Mouse (Mus musculus) liver, embryonic 15.5 days (tissue): ENCODE measurements around the gene Depdc5. TPM values are rescaled to one million over a fixed set of nuclear protein-coding genes. Genes with fewer than 3 reads are reported as not detected.
"Not testable (repeated sequence)": the region's sequence is repeated elsewhere in the genome, so short reads cannot be mapped to it uniquely, and the experiment has no call there.

Experiments
- ATAC-seq: fragments of 200-750 bp; cut with Nextera tagmentation; 2 replicates; pipeline ENCODE4 v1.8.0; 2017; ENCODE audit warnings: moderate number of reproducible peaks, mild to moderate bottlenecking, moderate library complexity; ENCODE audit not compliant: insufficient read depth
- H3K27ac ChIP-seq: fragments of 300-500 bp; sonication (generic); replicated peaks from 2 replicates; pipeline ENCODE4 v1.5.1; 2015; ENCODE audit warnings: mild to moderate bottlenecking, inconsistent platforms
- H3K27me3 ChIP-seq: fragments of 300-500 bp; sonication (generic); 2 replicates; pipeline ENCODE4 v1.6.1; 2015; ENCODE audit warnings: mild to moderate bottlenecking, inconsistent platforms
- H3K36me3 ChIP-seq: fragments of 300-500 bp; sonication (generic); replicated peaks from 2 replicates; pipeline ENCODE4 v1.6.1; 2015; ENCODE audit warnings: moderate library complexity, mild to moderate bottlenecking, inconsistent platforms
- H3K4me1 ChIP-seq: fragments of 300-500 bp; sonication (generic); replicated peaks from 2 replicates; pipeline ENCODE4 v1.6.1; 2015; ENCODE audit warnings: inconsistent platforms
- H3K4me2 ChIP-seq: fragments of 300-500 bp; sonication (generic); 2 replicates; pipeline ENCODE4 v1.6.1; 2015; ENCODE audit warnings: moderate library complexity, mild to moderate bottlenecking, inconsistent platforms
- H3K4me3 ChIP-seq: fragments of 300-500 bp; sonication (generic); replicated peaks from 2 replicates; pipeline ENCODE4 v1.5.1; 2015; ENCODE audit warnings: mild to moderate bottlenecking, inconsistent platforms
- H3K9ac ChIP-seq: fragments of 300-500 bp; sonication (generic); 2 replicates; pipeline ENCODE4 v1.6.1; 2015; ENCODE audit warnings: moderate library complexity, mild to moderate bottlenecking, inconsistent platforms
- H3K9me3 ChIP-seq: fragments of 300-500 bp; sonication (generic); replicated peaks from 2 replicates; pipeline ENCODE4 v1.6.1; 2016; ENCODE audit warnings: inconsistent platforms
- WGBS: fragments of 180-500 bp; shearing (Covaris S2); methylation state at CpG from one replicate; pipeline ENCODE4 v1.1.7; 2015; ENCODE audit warnings: mixed read lengths; ENCODE audit not compliant: insufficient replicate concordance; 5-methylcytosine and 5-hydroxymethylcytosine counted together
- polyA plus RNA-seq: library from polyadenylated mRNA; unstranded; fragments of >200 nt; fragmentation: Nextera tagmentation; extraction: Ambion mirVana; gene quantifications from 2 replicates; pipeline ENCODE4 v1.2.1, GENCODE M21; 2015

Gene Depdc5
- 6.4 and 8.0 TPM in 2 replicates for polyA plus RNA-seq

DNA sequence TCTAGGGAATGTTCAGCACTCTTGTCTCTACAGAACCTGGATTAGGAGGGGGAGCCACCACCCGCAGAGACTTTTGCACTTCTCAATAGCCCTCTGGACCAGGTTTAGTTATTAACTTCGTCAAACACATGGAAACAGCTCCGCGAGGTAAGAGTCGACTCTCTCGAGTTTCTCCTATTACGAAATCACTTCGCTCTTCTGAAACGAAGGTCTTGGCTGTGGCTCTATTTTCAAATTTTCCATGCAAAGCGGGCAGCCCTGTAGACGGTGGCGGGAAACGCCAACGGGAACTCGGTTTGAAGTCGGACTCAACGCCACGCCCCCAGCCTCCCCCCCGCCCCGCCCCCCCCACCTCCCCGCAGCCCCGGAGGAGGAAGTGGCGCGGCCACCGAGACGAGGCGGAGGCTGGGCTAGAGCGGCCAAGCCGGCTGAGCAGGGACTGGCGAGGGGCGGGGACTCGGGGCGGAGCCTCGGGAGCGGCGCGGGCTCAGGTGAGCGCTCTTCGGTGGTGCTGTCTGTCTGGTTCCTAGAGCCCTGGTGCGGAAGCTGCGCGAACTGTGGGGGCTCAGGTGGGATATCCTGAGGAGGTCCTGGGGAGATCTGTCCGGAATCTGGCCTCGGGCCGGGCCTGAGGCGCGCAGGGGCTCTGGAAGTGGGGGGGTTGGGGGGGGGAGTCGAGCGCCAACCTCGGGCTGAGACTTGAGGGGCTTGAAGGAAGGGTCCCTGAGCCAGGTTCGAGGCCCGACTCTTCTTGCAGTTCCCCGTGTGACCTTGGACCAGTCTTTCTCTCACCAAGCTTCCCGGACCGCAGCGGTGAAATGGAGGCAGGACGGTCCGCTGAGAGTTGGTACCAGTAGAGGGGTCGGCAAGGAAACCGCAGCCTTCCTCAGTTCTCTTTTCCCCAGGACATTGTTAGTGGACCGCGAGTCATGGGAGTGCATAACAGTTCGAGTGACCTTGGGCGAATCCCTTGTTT is at the start of gene Depdc5:
Depdc5 (plus strand) TSS at position 449 of the 976 bp plus-strand sequence.
- Histone ChIP-seq H3K9me3 (no peaks in the 10 kb centered on the region), H3K27me3 (no peaks in the 10 kb centered on the region), H3K36me3 (peaks cover 14% of the 10 kb centered on the region), H3K4me1 (peaks cover 24% of the 10 kb centered on the region), H3K27ac (peak within 1 kb of the TSS; percentile 86), H3K4me2 (peak within 1 kb of the TSS; percentile 89), H3K9ac (peak within 1 kb of the TSS; percentile 89), H3K4me3 (peak within 1 kb of the TSS; percentile 81)
- ATAC-seq: peak; percentile 99
- WGBS: under 1% methylated on average over 62 of the region's 64 CpGs

DNA sequence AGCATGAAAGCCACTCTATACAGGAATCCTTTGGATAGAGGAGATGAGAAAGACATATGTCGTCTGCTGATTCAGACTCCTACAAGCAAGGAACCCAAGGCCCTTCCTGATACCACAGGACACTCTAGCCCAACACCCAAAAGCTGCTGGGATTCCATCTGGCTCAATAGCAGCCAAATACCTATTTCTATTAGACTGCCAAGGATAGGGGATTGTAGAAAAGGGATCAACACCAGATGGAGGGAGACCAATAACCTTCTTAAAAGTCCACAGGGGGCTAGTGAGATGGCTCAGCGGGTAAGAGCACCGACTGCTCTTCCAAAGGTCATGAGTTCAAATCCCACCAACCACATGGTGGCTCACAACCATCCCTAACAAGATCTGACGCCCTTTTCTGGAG is 48.1 kb upstream of the Depdc5 start:
- 89% methylated on average over 4 of the region's 4 CpGs for WGBS
- Histone ChIP-seq H3K27me3 (no peaks in the 10 kb centered on the region), H3K4me3 (no peak overlapping the region), H3K9ac (no peak overlapping the region), H3K36me3 (peaks cover 78% of the 10 kb centered on the region), H3K27ac (no peak overlapping the region), H3K9me3 (no peaks in the 10 kb centered on the region), H3K4me1 (no peaks in the 10 kb centered on the region), H3K4me2 (no peak overlapping the region)
- no peak for ATAC-seq

DNA sequence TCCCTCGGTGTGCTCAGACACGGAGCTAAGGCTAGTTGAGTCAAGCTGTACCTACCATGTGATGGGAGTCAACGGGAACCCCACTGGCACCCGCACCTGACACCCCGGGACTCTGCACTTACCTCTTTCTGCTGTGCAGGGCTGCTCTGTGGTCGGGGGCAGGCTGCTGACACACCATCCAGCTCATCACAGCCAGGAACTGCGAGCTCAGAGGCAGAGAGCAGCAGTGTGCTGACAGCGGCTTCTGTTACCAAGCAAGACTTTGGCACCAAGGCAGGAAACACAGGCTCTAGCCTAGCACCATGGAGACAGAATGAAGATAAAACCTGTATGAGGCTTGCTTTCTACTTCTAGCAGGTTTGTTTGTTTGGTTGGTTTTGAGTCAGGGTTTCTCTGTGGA is 43.0 kb upstream of the Depdc5 start:
- H3K36me3 ChIP-seq: peaks cover 75% of the 10 kb centered on the region
- H3K4me3 ChIP-seq: no peak overlapping the region
- no peaks in the 10 kb centered on the region for H3K4me1 ChIP-seq
- no peaks in the 10 kb centered on the region for H3K27me3 ChIP-seq
- 87% methylated on average over 8 of the region's 8 CpGs for WGBS
- no peak overlapping the region for H3K27ac ChIP-seq
- ATAC-seq: no peak
- no peak overlapping the region for H3K9ac ChIP-seq
- no peaks in the 10 kb centered on the region for H3K9me3 ChIP-seq
- H3K4me2 ChIP-seq: no peak overlapping the region

DNA sequence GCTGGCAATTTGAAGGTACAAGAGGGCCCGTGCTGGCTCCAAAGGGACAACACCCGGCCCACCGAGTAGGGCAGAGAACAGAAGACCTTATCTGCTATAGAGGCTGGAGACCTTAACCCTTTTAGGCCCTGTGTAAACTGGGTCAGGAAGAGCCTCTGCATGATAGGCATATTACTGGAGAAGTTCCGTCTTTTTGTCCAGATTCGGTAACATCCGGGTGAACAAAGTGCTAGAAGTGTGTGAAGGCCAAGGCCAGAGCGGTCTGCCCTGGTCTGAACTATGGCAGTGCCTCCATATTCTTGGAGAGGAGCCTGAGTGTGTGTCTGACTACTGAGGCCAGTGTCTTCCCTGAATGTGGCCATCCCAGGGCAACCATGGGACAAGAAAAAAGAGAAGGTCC is 36.5 kb upstream of the Depdc5 start, which contains the start of gene Gm20671:
Gm20671 (minus strand) TSS at position 101 of the 400 bp plus-strand sequence.
- 81% methylated on average over 7 of the region's 7 CpGs for WGBS
- no peaks in the 10 kb centered on the region for H3K27me3 ChIP-seq
- ATAC-seq: no peak
- H3K9ac ChIP-seq: no peak within 1 kb of the TSS
- H3K4me2 ChIP-seq: no peak within 1 kb of the TSS
- no peak within 1 kb of the TSS for H3K4me3 ChIP-seq
- no peak within 1 kb of the TSS for H3K27ac ChIP-seq
- H3K4me1 ChIP-seq: no peaks in the 10 kb centered on the region
- peaks cover 78% of the 10 kb centered on the region for H3K36me3 ChIP-seq
- no peaks in the 10 kb centered on the region for H3K9me3 ChIP-seq

DNA sequence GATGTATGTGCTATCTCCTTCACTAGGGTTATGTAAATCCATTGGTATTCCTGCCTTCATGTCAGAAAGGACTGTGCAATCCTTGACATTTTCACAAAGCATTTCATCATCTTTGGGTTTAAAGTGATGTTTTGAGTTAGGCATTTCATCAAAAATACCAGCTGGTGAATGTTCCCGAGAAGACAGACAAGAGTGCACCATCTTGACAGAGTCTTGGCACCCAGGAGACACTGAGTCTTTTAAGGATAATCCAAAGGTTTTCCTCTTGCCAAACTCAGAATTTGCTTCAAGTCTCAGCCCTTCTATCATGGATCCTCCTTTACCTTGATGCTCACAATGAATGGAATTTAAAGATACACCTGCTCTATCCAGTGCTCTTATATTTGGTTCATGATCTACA is 34.7 kb upstream of the Depdc5 start:
- 67% methylated on average over 1 of the region's 1 CpGs for WGBS
- peaks cover 79% of the 10 kb centered on the region for H3K36me3 ChIP-seq
- ATAC-seq, H3K27me3 ChIP-seq, H3K27ac ChIP-seq, H3K9ac ChIP-seq, H3K4me1 ChIP-seq, H3K4me2 ChIP-seq, H3K4me3 ChIP-seq, H3K9me3 ChIP-seq: not testable (repeated sequence)

DNA sequence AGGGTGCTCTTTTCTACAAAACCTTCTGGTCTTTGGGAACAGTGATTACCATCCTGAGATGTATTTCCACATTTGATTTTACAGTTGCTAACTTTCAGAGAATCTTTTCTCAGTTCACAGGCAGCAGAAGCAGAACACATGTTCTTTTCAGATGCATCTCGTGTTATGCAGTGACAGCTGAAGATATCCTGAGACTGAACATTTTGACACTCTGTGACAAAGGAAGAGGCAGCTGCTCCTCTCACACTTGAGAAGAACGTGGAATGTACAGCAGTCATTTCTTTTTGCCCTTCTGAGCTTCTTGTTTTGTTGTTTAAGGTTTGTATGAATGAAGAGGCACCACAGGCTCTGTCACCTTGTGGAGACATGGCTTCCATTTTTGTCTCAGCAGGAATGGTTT is 33.4 kb upstream of the Depdc5 start:
- Histone ChIP-seq H3K4me1 (no peaks in the 10 kb centered on the region), H3K9ac (no peak overlapping the region), H3K36me3 (peaks cover 92% of the 10 kb centered on the region), H3K27ac (no peak overlapping the region), H3K4me3 (no peak overlapping the region), H3K27me3 (no peaks in the 10 kb centered on the region), H3K9me3 (no peaks in the 10 kb centered on the region), H3K4me2 (no peak overlapping the region)
- no peak for ATAC-seq
- 83% methylated on average over 2 of the region's 2 CpGs for WGBS

DNA sequence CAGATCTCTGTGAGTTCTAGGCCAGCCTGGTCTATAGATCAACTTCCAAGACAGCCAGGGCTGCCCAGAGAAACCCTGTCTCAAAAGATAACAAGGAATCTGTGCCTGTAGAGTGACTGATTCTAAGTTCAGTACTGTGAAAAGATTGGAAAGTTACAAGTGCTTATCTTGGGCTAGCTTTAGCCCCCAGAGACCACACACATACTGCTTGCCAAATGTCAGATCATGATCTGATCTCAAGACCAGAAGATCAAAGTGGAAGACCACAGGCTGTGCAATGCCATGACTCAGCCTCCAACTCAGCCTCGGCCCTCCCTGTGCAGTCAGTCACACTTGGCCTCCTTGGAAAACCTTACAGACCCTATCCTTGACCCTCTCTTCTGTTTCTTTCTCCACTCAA is 29.0 kb upstream of the Depdc5 start:
- peaks cover 91% of the 10 kb centered on the region for H3K36me3 ChIP-seq

DNA sequence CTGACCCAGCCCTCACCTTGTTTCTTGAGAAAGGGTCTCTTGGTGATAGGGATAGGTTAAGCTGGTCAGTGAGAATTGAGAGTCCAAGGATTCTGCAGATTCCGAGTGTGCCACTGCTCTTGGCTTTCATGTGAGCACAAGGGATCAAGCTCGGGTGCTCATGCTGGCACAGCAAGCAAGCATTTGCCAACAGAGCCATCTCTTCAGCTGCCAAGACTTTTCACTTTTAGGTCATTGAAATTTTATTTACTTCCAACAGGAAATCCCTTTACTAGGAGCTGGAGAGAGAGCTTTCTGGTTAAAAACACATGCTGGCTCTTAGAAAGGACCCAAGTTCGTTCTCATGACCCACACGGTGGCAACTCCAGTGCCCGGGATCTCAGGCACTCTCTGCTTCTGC is 26.5 kb upstream of the Depdc5 start:
- Histone ChIP-seq H3K4me1 (no peaks in the 10 kb centered on the region), H3K9me3 (no peaks in the 10 kb centered on the region), H3K27me3 (no peaks in the 10 kb centered on the region), H3K4me3 (no peak overlapping the region), H3K36me3 (peaks cover 90% of the 10 kb centered on the region), H3K9ac (no peak overlapping the region), H3K27ac (no peak overlapping the region), H3K4me2 (no peak overlapping the region)
- no peak for ATAC-seq
- 79% methylated on average over 5 of the region's 5 CpGs for WGBS

More for the DNA sequence above, 29.0 kb upstream of the Depdc5 start:
- H3K27me3 ChIP-seq: no peaks in the 10 kb centered on the region
- no peaks in the 10 kb centered on the region for H3K9me3 ChIP-seq
- H3K27ac ChIP-seq: no peak overlapping the region
- no peak overlapping the region for H3K4me3 ChIP-seq
- H3K4me1 ChIP-seq: no peaks in the 10 kb centered on the region
- H3K4me2 ChIP-seq: no peak overlapping the region
- ATAC-seq: no peak
- H3K9ac ChIP-seq: no peak overlapping the region
- WGBS: 33% methylated on average over 1 of the region's 1 CpGs

DNA sequence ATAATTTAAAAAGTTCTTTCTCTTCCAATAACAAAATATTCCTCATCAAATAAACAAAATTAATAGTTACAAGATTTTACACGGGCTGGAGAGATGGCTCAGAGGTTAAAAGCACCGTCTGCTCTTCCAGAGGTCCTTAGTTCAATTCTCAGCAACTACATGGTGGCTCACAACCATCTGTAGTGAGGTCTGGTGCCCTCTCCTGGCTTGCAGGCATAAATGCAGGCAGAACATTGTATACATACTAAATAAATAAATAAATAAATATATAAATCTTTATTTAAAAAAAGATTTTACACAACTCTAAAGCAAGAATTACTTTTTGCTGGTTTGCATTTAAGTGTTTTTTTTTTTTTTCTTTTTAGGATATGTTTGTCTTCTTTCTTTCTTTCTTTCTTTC is 23.5 kb upstream of the Depdc5 start:
- no peak overlapping the region for H3K9ac ChIP-seq
- no peak for ATAC-seq
- WGBS: 81% methylated on average over 2 of the region's 2 CpGs
- no peak overlapping the region for H3K4me3 ChIP-seq
- no peaks in the 10 kb centered on the region for H3K9me3 ChIP-seq
- H3K4me2 ChIP-seq: no peak overlapping the region
- H3K27ac ChIP-seq: no peak overlapping the region
- H3K4me1 ChIP-seq: no peaks in the 10 kb centered on the region; the same call in 1 of the 2 replicates
- H3K36me3 ChIP-seq: peaks cover 91% of the 10 kb centered on the region
- H3K27me3 ChIP-seq: no peaks in the 10 kb centered on the region

DNA sequence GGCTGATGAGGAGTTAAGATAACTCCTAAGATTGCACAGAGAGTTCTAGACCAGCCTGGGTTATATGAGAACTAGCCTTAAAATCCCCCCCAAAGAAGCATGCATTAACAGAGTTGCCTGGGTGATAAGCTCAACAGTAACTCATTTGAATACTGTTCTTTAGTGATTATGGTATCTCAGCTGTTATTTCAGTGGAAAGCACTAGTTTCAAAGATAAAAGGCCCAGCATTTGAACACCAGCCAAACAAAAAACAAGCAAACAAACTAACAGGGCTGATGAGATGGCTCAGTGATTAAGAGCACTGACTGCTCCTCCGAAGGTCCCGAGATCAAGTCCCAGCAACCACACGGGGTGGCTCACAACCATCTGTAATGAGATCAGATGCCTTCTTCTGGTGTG is 14.3 kb upstream of the Depdc5 start:
- Histone ChIP-seq H3K27ac (0 out of 2 replicates have a peak overlapping the region, but pooled peaks have one; percentile 48), H3K36me3 (peaks cover 50% of the 10 kb centered on the region), H3K9ac (no peak overlapping the region), H3K27me3 (no peaks in the 10 kb centered on the region), H3K4me1 (peaks cover 44% of the 10 kb centered on the region), H3K9me3 (no peaks in the 10 kb centered on the region), H3K4me2 (peak overlapping the region; percentile 3; the same call in 1 of the 2 replicates), H3K4me3 (no peak overlapping the region)
- ATAC-seq: peak; percentile 17; the same call in 1 of the 2 replicates
- WGBS: 22% methylated on average over 3 of the region's 3 CpGs

DNA sequence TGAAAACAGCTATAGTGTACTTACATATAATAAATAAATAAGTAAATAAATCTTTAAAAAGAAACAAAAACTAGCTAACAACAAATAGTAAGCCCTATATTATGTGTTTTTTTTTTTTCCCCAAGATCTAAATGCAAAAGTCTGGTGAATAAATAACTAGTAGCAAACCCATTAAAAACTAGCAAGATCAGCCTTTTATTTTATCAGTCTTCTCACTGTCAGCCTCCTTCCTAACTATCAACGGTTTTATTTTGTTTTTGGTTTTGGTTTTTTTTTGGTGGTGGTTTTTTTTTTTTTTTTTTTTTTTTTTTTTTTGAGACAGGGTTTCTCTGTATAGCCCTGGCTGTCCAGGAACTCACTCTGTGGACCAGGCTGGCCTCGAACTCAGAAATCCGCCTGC is 13.9 kb upstream of the Depdc5 start:
- WGBS: 62% methylated on average over 3 of the region's 3 CpGs
- peak overlapping the region; percentile 15; the same call in 1 of the 2 replicates for H3K4me2 ChIP-seq
- H3K27ac ChIP-seq: 0 out of 2 replicates have a peak overlapping the region, but pooled peaks have one; percentile 48

More for the DNA sequence above, 13.9 kb upstream of the Depdc5 start:
- Histone ChIP-seq H3K36me3 (peaks cover 46% of the 10 kb centered on the region), H3K4me1 (peaks cover 48% of the 10 kb centered on the region)
- not testable (repeated sequence) for ATAC-seq, H3K27me3 ChIP-seq, H3K9me3 ChIP-seq, H3K4me3 ChIP-seq, H3K9ac ChIP-seq
